Mouse (Mus musculus): Measurements from ENCODE around the gene Ppm1l. TPM values are rescaled to one million over a fixed set of nuclear protein-coding genes. Genes with fewer than 3 reads are reported as not detected.

The Ppm1l gene
- total and polyA plus RNA-seq, 2 experiments from 2014 or later: 20.1 to 31.8 TPM

- H3K9ac ChIP-seq (replicated peaks; ENCODE audit: low read length, poor library complexity, severe bottlenecking): no peak overlapping the region
- H3K36me3 ChIP-seq (ENCODE audit: insufficient read depth, low read length): no peaks in the 10 kb centered on the region
- ATAC-seq (ENCODE audit: low FRiP score) (no peak), DNase-seq (ENCODE audit: low spot score) (no peak)
- TF ChIP-seq CTCF (IDR thresholded peaks at IDR 0.05): no peak
- no peak overlapping the region for H3K4me3 ChIP-seq (ENCODE audit: low read depth, low read length)
- H3K4me1 ChIP-seq (ENCODE audit: insufficient read depth, low read length): no peaks in the 10 kb centered on the region
- 73% methylated on average over 5 of the region's 5 CpGs for WGBS
- no peak overlapping the region for H3K27ac ChIP-seq (ENCODE audit: low read depth, low read length)
- no peak overlapping the region for H3K4me2 ChIP-seq (ENCODE audit: low read depth, low read length, poor library complexity, severe bottlenecking)
- no peaks in the 10 kb centered on the region for H3K27me3 ChIP-seq (ENCODE audit: insufficient read depth, low read length)
- H3K9me3 ChIP-seq (ENCODE audit: low read length): no peaks in the 10 kb centered on the region
Measured at GRCm38 (mm10) chr3:69392298-69392697, 75.6 kb downstream of the Ppm1l start.

- no peak overlapping the region for H3K27ac ChIP-seq (ENCODE audit: low read depth, low read length)
- H3K4me2 ChIP-seq (ENCODE audit: low read depth, low read length, poor library complexity, severe bottlenecking): no peak overlapping the region
- ATAC-seq (ENCODE audit: low FRiP score) (no peak), DNase-seq (ENCODE audit: low spot score) (no peak)
- 81% methylated on average over 9 of the region's 9 CpGs for WGBS
- no peaks in the 10 kb centered on the region for H3K9me3 ChIP-seq (ENCODE audit: low read length)
- H3K36me3 ChIP-seq (ENCODE audit: insufficient read depth, low read length): no peaks in the 10 kb centered on the region
- H3K4me1 ChIP-seq (ENCODE audit: insufficient read depth, low read length): no peaks in the 10 kb centered on the region
- TF ChIP-seq CTCF (IDR thresholded peaks at IDR 0.05): no peak
- no peak overlapping the region for H3K9ac ChIP-seq (replicated peaks; ENCODE audit: low read length, poor library complexity, severe bottlenecking)
- no peak overlapping the region for H3K4me3 ChIP-seq (ENCODE audit: low read depth, low read length)
- no peaks in the 10 kb centered on the region for H3K27me3 ChIP-seq (ENCODE audit: insufficient read depth, low read length)
Measured at GRCm38 (mm10) chr3:69393079-69393478, 76.4 kb downstream of the Ppm1l start.

GRCm38 (mm10) chr3:69393991-69394390, 77.3 kb downstream of the Ppm1l start:
- no peak overlapping the region for H3K4me2 ChIP-seq (ENCODE audit: low read depth, low read length, poor library complexity, severe bottlenecking)
- H3K9me3 ChIP-seq (ENCODE audit: low read length): no peaks in the 10 kb centered on the region
- H3K4me1 ChIP-seq (ENCODE audit: insufficient read depth, low read length): no peaks in the 10 kb centered on the region
- H3K27ac ChIP-seq (ENCODE audit: low read depth, low read length): no peak overlapping the region
- no peak overlapping the region for H3K9ac ChIP-seq (replicated peaks; ENCODE audit: low read length, poor library complexity, severe bottlenecking)
- WGBS: 83% methylated on average over 3 of the region's 3 CpGs
- no peak for TF ChIP-seq CTCF (IDR thresholded peaks at IDR 0.05)
- H3K27me3 ChIP-seq (ENCODE audit: insufficient read depth, low read length): no peaks in the 10 kb centered on the region
- no peak overlapping the region for H3K4me3 ChIP-seq (ENCODE audit: low read depth, low read length)
- ATAC-seq (ENCODE audit: low FRiP score): no peak
- DNase-seq (ENCODE audit: low spot score): no peak
- no peaks in the 10 kb centered on the region for H3K36me3 ChIP-seq (ENCODE audit: insufficient read depth, low read length)

- TF ChIP-seq CTCF (IDR thresholded peaks at IDR 0.05): peak; percentile 14; the same call in 1 of the 2 replicates
- Histone ChIP-seq H3K4me3 (ENCODE audit: low read depth, low read length) (no peak overlapping the region), H3K27me3 (ENCODE audit: insufficient read depth, low read length) (no peaks in the 10 kb centered on the region), H3K9ac (replicated peaks; ENCODE audit: low read length, poor library complexity, severe bottlenecking) (no peak overlapping the region), H3K9me3 (ENCODE audit: low read length) (no peaks in the 10 kb centered on the region), H3K4me1 (ENCODE audit: insufficient read depth, low read length) (no peaks in the 10 kb centered on the region), H3K27ac (ENCODE audit: low read depth, low read length) (no peak overlapping the region), H3K4me2 (ENCODE audit: low read depth, low read length, poor library complexity, severe bottlenecking) (no peak overlapping the region), H3K36me3 (ENCODE audit: insufficient read depth, low read length) (no peaks in the 10 kb centered on the region)
- DNase-seq (ENCODE audit: low spot score) (no peak), ATAC-seq (ENCODE audit: low FRiP score) (no peak)
- 86% methylated on average over 5 of the region's 5 CpGs for WGBS
Measured at GRCm38 (mm10) chr3:69395084-69395483, 78.4 kb downstream of the Ppm1l start.

- H3K4me2 ChIP-seq (ENCODE audit: low read depth, low read length, poor library complexity, severe bottlenecking): no peak overlapping the region
- DNase-seq (ENCODE audit: low spot score) (no peak), ATAC-seq (ENCODE audit: low FRiP score) (no peak)
- no peak overlapping the region for H3K27ac ChIP-seq (ENCODE audit: low read depth, low read length)
- no peaks in the 10 kb centered on the region for H3K9me3 ChIP-seq (ENCODE audit: low read length)
- peak; percentile 60 for TF ChIP-seq CTCF (IDR thresholded peaks at IDR 0.05)
- no peak overlapping the region for H3K9ac ChIP-seq (replicated peaks; ENCODE audit: low read length, poor library complexity, severe bottlenecking)
- no peaks in the 10 kb centered on the region for H3K36me3 ChIP-seq (ENCODE audit: insufficient read depth, low read length)
- H3K4me1 ChIP-seq (ENCODE audit: insufficient read depth, low read length): no peaks in the 10 kb centered on the region
- no peaks in the 10 kb centered on the region for H3K27me3 ChIP-seq (ENCODE audit: insufficient read depth, low read length)
- 69% methylated on average over 5 of the region's 5 CpGs for WGBS
- no peak overlapping the region for H3K4me3 ChIP-seq (ENCODE audit: low read depth, low read length)
Measured at GRCm38 (mm10) chr3:69397733-69398132, 81.1 kb downstream of the Ppm1l start.

- Histone ChIP-seq H3K4me3 (ENCODE audit: low read depth, low read length) (no peak overlapping the region), H3K36me3 (ENCODE audit: insufficient read depth, low read length) (no peaks in the 10 kb centered on the region), H3K27ac (ENCODE audit: low read depth, low read length) (no peak overlapping the region), H3K4me2 (ENCODE audit: low read depth, low read length, poor library complexity, severe bottlenecking) (no peak overlapping the region), H3K4me1 (ENCODE audit: insufficient read depth, low read length) (no peaks in the 10 kb centered on the region), H3K9me3 (ENCODE audit: low read length) (no peaks in the 10 kb centered on the region), H3K27me3 (ENCODE audit: insufficient read depth, low read length) (no peaks in the 10 kb centered on the region), H3K9ac (replicated peaks; ENCODE audit: low read length, poor library complexity, severe bottlenecking) (no peak overlapping the region)
- no peak for DNase-seq (ENCODE audit: low spot score)
- TF ChIP-seq CTCF (IDR thresholded peaks at IDR 0.05): no peak
- WGBS: 89% methylated on average over 6 of the region's 6 CpGs
- no peak for ATAC-seq (ENCODE audit: low FRiP score)
Measured at GRCm38 (mm10) chr3:69399336-69399735, 82.7 kb downstream of the Ppm1l start.
